Mouse (Mus musculus) left cerebral cortex, adult 2 months (tissue): ENCODE results near the gene Mxd3. TPM values are rescaled to one million over a fixed set of nuclear protein-coding genes. Genes with fewer than 3 reads are reported as not detected.

Source experiments
- DNase-seq, 2 experiments: peaks; one replicate each; pipeline ENCODE4 v3.0.0; 2021 to 2022; ENCODE audit warnings: low spot score in 2 of 2, mixed read lengths in 1 of 2; ENCODE audit errors: extremely low spot score in 1 of 2
- H3K27ac ChIP-seq: fragments of 200-600 bp; 2 replicates; pipeline ENCODE4 v1.8.1; 2022
- H3K4me3 ChIP-seq: fragments of 200-600 bp; 2 replicates; pipeline ENCODE4 v1.8.1; 2022
- CTCF ChIP-seq: fragments of 200-600 bp; IDR thresholded peaks from 2 replicates; pipeline ENCODE4 v1.8.1; 2022; ENCODE audit warnings: antibody characterized with exemption, mild to moderate bottlenecking, moderate library complexity
- intact Hi-C: fragments of 180-260 bp; cut with DNase I; formaldehyde crosslinking; loops from one replicate; pipeline ENCODE4 v1.15.1; 2025
- total RNA-seq, 2 experiments: library from RNA; stranded (reverse); gene quantifications; 2 replicates each; pipeline ENCODE4 v1.2.3; 2021

Gene Mxd3
- total RNA-seq, 2 experiments from 2014 or later, result 0.86 to 1.7 TPM

- intact Hi-C loops, result loop anchor here (2.0 kb wide), 1 partner anchor 33 kb away; the partner anchor contains the start of gene Mxd3
- no peak for DNase-seq
- TF ChIP-seq CTCF, result no peak
- Histone ChIP-seq H3K4me3 (peak overlapping the region; percentile 96), H3K27ac (peak overlapping the region; percentile 94)
Observed at GRCm38 (mm10) chr13:55361974-55362452, 32.4 kb upstream of the Mxd3 start.

GRCm38 (mm10) chr13:55361145-55361544 is 31.5 kb upstream of the Mxd3 start:
- intact Hi-C loops, result no loop called here
- Histone ChIP-seq H3K4me3 (peak overlapping the region; percentile 96), H3K27ac (no peak overlapping the region)
- no peak for DNase-seq
- no peak for TF ChIP-seq CTCF

GRCm38 (mm10) chr13:55346745-55347144 is 17.1 kb upstream of the Mxd3 start:
- H3K4me3 ChIP-seq, result no peak overlapping the region
- intact Hi-C loops, result no loop called here
- TF ChIP-seq CTCF, result no peak
- no peak overlapping the region for H3K27ac ChIP-seq
- DNase-seq, result no peak

- peak overlapping the region; percentile 18; the same call in 1 of the 2 replicates for H3K27ac ChIP-seq
- intact Hi-C loops, result no loop called here
Observed at GRCm38 (mm10) chr13:55344286-55344685, 14.7 kb upstream of the Mxd3 start.

GRCm38 (mm10) chr13:55342469-55342868 is 12.8 kb upstream of the Mxd3 start:
- H3K4me3 ChIP-seq, result no peak overlapping the region
- TF ChIP-seq CTCF, result no peak
- intact Hi-C loops, result no loop called here
- DNase-seq, result no peak
- H3K27ac ChIP-seq, result no peak overlapping the region

More at GRCm38 (mm10) chr13:55344286-55344685, 14.7 kb upstream of the Mxd3 start:
- H3K4me3 ChIP-seq, result no peak overlapping the region
- TF ChIP-seq CTCF, result no peak
- peak in 1 of 2 experiments; percentile 55 for DNase-seq

GRCm38 (mm10) chr13:55339259-55339658 is 9.6 kb upstream of the Mxd3 start:
- intact Hi-C loops, result no loop called here
- Histone ChIP-seq H3K27ac (no peak overlapping the region), H3K4me3 (no peak overlapping the region)
- DNase-seq, result no peak
- no peak for TF ChIP-seq CTCF

GRCm38 (mm10) chr13:55338131-55339054 is 8.8 kb upstream of the Mxd3 start:
- intact Hi-C loops, result no loop called here
- Histone ChIP-seq H3K27ac (no peak overlapping the region), H3K4me3 (no peak overlapping the region)
- DNase-seq, result no peak
- peak; percentile 2; the same call in 1 of the 2 replicates for TF ChIP-seq CTCF

GRCm38 (mm10) chr13:55337341-55337975 is 7.8 kb upstream of the Mxd3 start:
- intact Hi-C loops, result no loop called here
- Histone ChIP-seq H3K4me3 (no peak overlapping the region), H3K27ac (no peak overlapping the region)
- no peak for TF ChIP-seq CTCF
- no peak for DNase-seq

- TF ChIP-seq CTCF, result no peak
- intact Hi-C loops, result no loop called here
- Histone ChIP-seq H3K27ac (no peak overlapping the region), H3K4me3 (no peak overlapping the region)
- DNase-seq, result no peak
Observed at GRCm38 (mm10) chr13:55335701-55336100, 6.1 kb upstream of the Mxd3 start.

GRCm38 (mm10) chr13:55332331-55332730 is 2.7 kb upstream of the Mxd3 start:
- intact Hi-C loops, result no loop called here
- Histone ChIP-seq H3K4me3 (no peak overlapping the region), H3K27ac (no peak overlapping the region)
- no peak for TF ChIP-seq CTCF
- no peak for DNase-seq

GRCm38 (mm10) chr13:55330567-55331400 is 1.2 kb upstream of the Mxd3 start:
- H3K27ac ChIP-seq, result no peak overlapping the region
- intact Hi-C loops, result no loop called here
- H3K4me3 ChIP-seq, result peak overlapping the region; percentile 60
- TF ChIP-seq CTCF, result peak; percentile 8; the same call in 1 of the 2 replicates
- no peak for DNase-seq
